Mouse (Mus musculus) stomach, postnatal 0 days (tissue): ENCODE measurements around the gene Myt1l. TPM values are rescaled to one million over a fixed set of nuclear protein-coding genes. Genes with fewer than 3 reads are reported as not detected.

Experiments
- ATAC-seq: fragments of 200-750 bp; cut with Nextera tagmentation; 2 replicates; pipeline ENCODE4 v1.8.0; 2017; ENCODE audit not compliant: low FRiP score, low TSS enrichment
- DNase-seq: peaks from one replicate; pipeline ENCODE4 v3.0.0-alpha.2; 2016; ENCODE audit warnings: low spot score
- H3K27ac ChIP-seq: fragments of 300-500 bp; sonication (generic); replicated peaks from 2 replicates; pipeline ENCODE4 v1.5.1; 2014; ENCODE audit warnings: mild to moderate bottlenecking, control low read depth
- H3K27me3 ChIP-seq: fragments of 300-500 bp; sonication (generic); 2 replicates; pipeline ENCODE4 v1.6.1; 2014; ENCODE audit warnings: low read length; ENCODE audit not compliant: control insufficient read depth, insufficient read depth
- H3K36me3 ChIP-seq: fragments of 300-500 bp; sonication (generic); 2 replicates; pipeline ENCODE4 v1.6.1; 2014; ENCODE audit warnings: low read length, mixed read lengths; ENCODE audit not compliant: control insufficient read depth, insufficient read depth
- H3K4me1 ChIP-seq: fragments of 300-500 bp; sonication (generic); replicated peaks from 2 replicates; pipeline ENCODE4 v1.6.1; 2014; ENCODE audit warnings: antibody characterized with exemption; ENCODE audit not compliant: control insufficient read depth, insufficient read depth
- H3K4me2 ChIP-seq: fragments of 300-500 bp; sonication (generic); replicated peaks from 2 replicates; pipeline ENCODE4 v1.6.1; 2014; ENCODE audit warnings: low read depth, mild to moderate bottlenecking, control low read depth, moderate library complexity
- H3K4me3 ChIP-seq: fragments of 300-500 bp; sonication (generic); 2 replicates; pipeline ENCODE4 v1.5.1; 2014; ENCODE audit warnings: low read depth, low read length, control low read depth
- H3K9ac ChIP-seq: fragments of 300-500 bp; sonication (generic); 2 replicates; pipeline ENCODE4 v1.6.1; 2014; ENCODE audit warnings: mild to moderate bottlenecking, low read length, control low read depth, mixed read lengths
- H3K9me3 ChIP-seq: fragments of 300-500 bp; sonication (generic); 2 replicates; pipeline ENCODE4 v1.6.1; 2016; ENCODE audit warnings: low read length; ENCODE audit not compliant: control insufficient read depth
- CTCF ChIP-seq: IDR thresholded peaks from 2 replicates; pipeline ENCODE4 v1.5.1; 2016; ENCODE audit warnings: antibody characterized with exemption, low read depth, mild to moderate bottlenecking, moderate library complexity
- EP300 ChIP-seq: optimal IDR thresholded peaks from 2 replicates; pipeline ENCODE3; 2016; ENCODE audit warnings: antibody characterized with exemption
- WGBS: fragments of 180-500 bp; shearing (Covaris S2); extraction: QIAGEN DNeasy Blood & Tissue Kit; methylation state at CpG from one replicate; pipeline ENCODE4 v1.1.7; 2014; 5-methylcytosine and 5-hydroxymethylcytosine counted together
- polyA plus RNA-seq: library from polyadenylated mRNA; unstranded; fragments of >200 nt; fragmentation: Nextera tagmentation; extraction: Ambion mirVana; gene quantifications from 2 replicates; pipeline ENCODE4 v1.2.1, GENCODE M21; 2015

Myt1l gene
- polyA plus RNA-seq, 1 experiment from 2014 or later: 0.76 TPM

GRCm38 (mm10) chr12:29926896-29927295, 398.7 kb downstream of the Myt1l start:
- H3K36me3 ChIP-seq: no peaks in the 10 kb centered on the region
- peak; percentile 81 for TF ChIP-seq CTCF
- TF ChIP-seq EP300: no peak
- H3K4me1 ChIP-seq: no peaks in the 10 kb centered on the region
- DNase-seq (peak; percentile 47), ATAC-seq (no peak)
- no peak overlapping the region for H3K9ac ChIP-seq
- 28% methylated on average over 3 of the region's 3 CpGs for WGBS
- H3K9me3 ChIP-seq: no peaks in the 10 kb centered on the region
- H3K4me2 ChIP-seq: no peak overlapping the region
- no peak overlapping the region for H3K4me3 ChIP-seq
- H3K27me3 ChIP-seq: no peaks in the 10 kb centered on the region
- no peak overlapping the region for H3K27ac ChIP-seq

GRCm38 (mm10) chr12:29930591-29930990, 402.4 kb downstream of the Myt1l start:
- TF ChIP-seq CTCF (no peak), EP300 (no peak)
- H3K27me3 ChIP-seq: no peaks in the 10 kb centered on the region
- H3K27ac ChIP-seq: no peak overlapping the region
- no peaks in the 10 kb centered on the region for H3K9me3 ChIP-seq
- H3K36me3 ChIP-seq: no peaks in the 10 kb centered on the region
- DNase-seq: no peak
- no peak overlapping the region for H3K9ac ChIP-seq
- WGBS: 58% methylated on average over 1 of the region's 1 CpGs
- H3K4me3 ChIP-seq: no peak overlapping the region
- no peaks in the 10 kb centered on the region for H3K4me1 ChIP-seq
- H3K4me2 ChIP-seq: no peak overlapping the region
- ATAC-seq: no peak

DNA sequence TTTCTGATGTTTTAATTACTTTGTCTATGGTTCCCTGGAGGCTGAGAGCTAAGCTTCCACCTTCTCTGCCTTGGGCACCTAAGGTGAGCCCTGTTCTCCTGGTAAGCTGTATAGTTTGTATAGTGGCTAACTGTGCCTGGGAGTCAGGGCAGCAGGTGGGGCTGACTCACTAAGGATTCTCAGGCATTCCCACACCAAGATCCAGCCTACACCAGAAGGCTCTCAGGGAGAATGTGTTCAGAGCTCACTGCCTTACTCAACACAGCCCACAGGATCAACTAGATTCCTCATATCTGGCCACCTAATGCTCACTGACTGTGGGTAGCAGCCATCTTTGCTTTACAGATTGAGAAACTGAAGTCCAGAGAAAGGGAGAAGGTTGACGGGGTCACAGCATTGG, 404.8 kb downstream of the Myt1l start:
- ATAC-seq (no peak), DNase-seq (no peak)
- no peak overlapping the region for H3K4me3 ChIP-seq
- no peak overlapping the region for H3K27ac ChIP-seq
- no peaks in the 10 kb centered on the region for H3K9me3 ChIP-seq
- H3K9ac ChIP-seq: no peak overlapping the region
- no peaks in the 10 kb centered on the region for H3K27me3 ChIP-seq
- 88% methylated on average over 1 of the region's 1 CpGs for WGBS
- TF ChIP-seq EP300 (no peak), CTCF (no peak)
- H3K4me2 ChIP-seq: no peak overlapping the region
- no peaks in the 10 kb centered on the region for H3K36me3 ChIP-seq
- H3K4me1 ChIP-seq: no peaks in the 10 kb centered on the region

DNA sequence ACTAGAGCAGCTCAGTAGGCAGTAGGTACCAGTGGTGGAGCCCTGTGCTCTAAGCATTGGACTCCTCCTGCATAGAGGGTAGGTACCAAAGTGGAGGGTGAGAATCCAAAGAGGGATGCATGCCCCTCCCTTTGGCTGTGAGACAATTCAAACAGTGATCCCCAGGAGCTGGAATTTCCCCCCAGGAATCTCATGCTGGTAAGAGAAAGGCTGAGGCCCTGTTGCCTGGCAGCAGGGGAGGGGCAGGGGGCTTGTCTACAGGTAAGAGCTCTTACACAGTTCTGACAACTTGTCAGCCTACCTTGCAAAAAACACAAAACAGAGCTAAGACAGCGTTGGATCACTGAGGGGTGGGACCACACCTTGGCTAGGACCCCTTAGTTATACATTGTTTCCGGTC, 405.3 kb downstream of the Myt1l start:
- TF ChIP-seq CTCF (no peak), EP300 (no peak)
- DNase-seq (no peak), ATAC-seq (no peak)
- Histone ChIP-seq H3K27me3 (no peaks in the 10 kb centered on the region), H3K4me3 (no peak overlapping the region), H3K27ac (no peak overlapping the region), H3K4me1 (no peaks in the 10 kb centered on the region), H3K36me3 (no peaks in the 10 kb centered on the region), H3K9ac (no peak overlapping the region), H3K9me3 (no peaks in the 10 kb centered on the region), H3K4me2 (no peak overlapping the region)
- 50% methylated on average over 2 of the region's 2 CpGs for WGBS

DNA sequence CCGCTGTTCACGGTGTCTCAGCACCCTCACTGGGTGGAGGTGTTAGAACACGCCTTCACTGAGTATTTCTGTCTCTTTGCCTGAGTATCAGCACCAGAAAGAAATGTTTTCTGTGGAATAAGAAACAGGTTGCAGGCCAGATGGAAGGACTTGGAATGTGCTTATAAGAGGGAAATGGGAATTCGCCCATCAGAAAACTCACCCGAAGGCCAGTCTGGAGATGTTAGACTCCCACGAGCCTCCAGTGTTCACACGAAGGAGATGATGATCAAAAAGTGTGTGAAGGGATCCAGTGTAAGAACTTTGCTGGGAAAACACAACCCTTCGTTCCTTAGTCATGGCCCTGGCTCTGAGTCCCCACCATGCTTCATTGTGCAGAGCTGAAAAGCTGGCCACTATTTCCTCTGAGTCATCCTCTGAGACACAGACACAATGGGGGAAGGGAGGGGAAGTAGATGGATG, 406.0 kb downstream of the Myt1l start:
- H3K27me3 ChIP-seq: no peaks in the 10 kb centered on the region
- WGBS: 59% methylated on average over 8 of the region's 8 CpGs
- DNase-seq (no peak), ATAC-seq (no peak)
- no peaks in the 10 kb centered on the region for H3K4me1 ChIP-seq
- no peaks in the 10 kb centered on the region for H3K36me3 ChIP-seq
- TF ChIP-seq EP300 (no peak), CTCF (no peak)
- H3K4me2 ChIP-seq: no peak overlapping the region
- H3K27ac ChIP-seq: no peak overlapping the region
- H3K9ac ChIP-seq: no peak overlapping the region
- H3K9me3 ChIP-seq: no peaks in the 10 kb centered on the region
- no peak overlapping the region for H3K4me3 ChIP-seq

- Histone ChIP-seq H3K4me2 (peak within 1 kb of the TSS; percentile 76), H3K4me3 (peak within 1 kb of the TSS; percentile 69), H3K36me3 (no peaks in the 10 kb centered on the region), H3K27ac (peak within 1 kb of the TSS; percentile 91), H3K27me3 (no peaks in the 10 kb centered on the region), H3K4me1 (no peaks in the 10 kb centered on the region), H3K9ac (peak within 1 kb of the TSS; percentile 80), H3K9me3 (no peaks in the 10 kb centered on the region)
- ATAC-seq (no peak), DNase-seq (no peak)
- 45% methylated on average over 8 of the region's 8 CpGs for WGBS
- no peak for TF ChIP-seq CTCF
- TF ChIP-seq EP300: no peak
Observed at GRCm38 (mm10) chr12:29937308-29937707, 409.1 kb downstream of the Myt1l start, which contains the start of gene Pxdn. TSS of gene Pxdn (plus strand) at chr12:29937608.
